Mouse (Mus musculus) lung, postnatal 0 days (tissue): ENCODE data around the gene Gadd45g. TPM values are rescaled to one million over a fixed set of nuclear protein-coding genes. Genes with fewer than 3 reads are reported as not detected.

Experiments
- ATAC-seq: fragments of 200-750 bp; cut with Nextera tagmentation; 2 replicates; pipeline ENCODE4 v1.8.0; 2017; ENCODE audit warnings: moderate library complexity
- DNase-seq: peaks from one replicate; pipeline ENCODE4 v3.0.0-alpha.2; 2016; ENCODE audit warnings: low spot score
- H3K27ac ChIP-seq: fragments of 300-500 bp; sonication (generic); 2 replicates; pipeline ENCODE4 v1.5.1; 2014; ENCODE audit warnings: antibody characterized with exemption, mild to moderate bottlenecking, low read length, mixed read lengths
- H3K27me3 ChIP-seq: fragments of 300-500 bp; sonication (generic); replicated peaks from 2 replicates; pipeline ENCODE4 v1.6.1; 2014; ENCODE audit warnings: low read length, mixed read lengths; ENCODE audit not compliant: insufficient read depth
- H3K36me3 ChIP-seq: fragments of 300-500 bp; sonication (generic); 2 replicates; pipeline ENCODE4 v1.6.1; 2014; ENCODE audit warnings: low read length, mixed read lengths; ENCODE audit not compliant: insufficient read depth
- H3K4me1 ChIP-seq: fragments of 300-500 bp; sonication (generic); 2 replicates; pipeline ENCODE4 v1.6.1; 2014; ENCODE audit warnings: antibody characterized with exemption, low read depth, low read length, mixed read lengths; ENCODE audit not compliant: insufficient read depth
- H3K4me2 ChIP-seq: fragments of 300-500 bp; sonication (generic); replicated peaks from 2 replicates; pipeline ENCODE4 v1.6.1; 2014; ENCODE audit warnings: low read depth, mild to moderate bottlenecking, low read length, moderate library complexity, mixed read lengths
- H3K4me3 ChIP-seq: fragments of 300-500 bp; sonication (generic); 2 replicates; pipeline ENCODE4 v1.5.1; 2014; ENCODE audit warnings: low read depth, low read length
- H3K9ac ChIP-seq: fragments of 300-500 bp; sonication (generic); replicated peaks from 2 replicates; pipeline ENCODE4 v1.6.1; 2014; ENCODE audit warnings: low read depth, mild to moderate bottlenecking
- H3K9me3 ChIP-seq: fragments of 300-500 bp; sonication (generic); 2 replicates; pipeline ENCODE4 v1.6.1; 2016; ENCODE audit warnings: low read length, mixed read lengths
- CTCF ChIP-seq: IDR thresholded peaks from 2 replicates; pipeline ENCODE4 v1.5.1; 2016; ENCODE audit warnings: antibody characterized with exemption, mild to moderate bottlenecking
- EP300 ChIP-seq: IDR thresholded peaks from 2 replicates; pipeline ENCODE4 v1.6.1; 2016; ENCODE audit warnings: antibody characterized with exemption, mild to moderate bottlenecking, control low read depth
- WGBS: fragments of 180-500 bp; shearing (Covaris S2); extraction: QIAGEN DNeasy Blood & Tissue Kit; methylation state at CpG from one replicate; pipeline ENCODE4 v1.1.7; 2014; 5-methylcytosine and 5-hydroxymethylcytosine counted together
- polyA plus RNA-seq: library from polyadenylated mRNA; unstranded; fragments of >200 nt; fragmentation: Nextera tagmentation; extraction: Ambion mirVana; gene quantifications from 2 replicates; pipeline ENCODE4 v1.2.1, GENCODE M21; 2015

The Gadd45g gene
- polyA plus RNA-seq, 1 experiment from 2014 or later, result 54.7 TPM

GRCm38 (mm10) chr13:51897579-51897978, 51.1 kb downstream of the Gadd45g start:
- no peak for TF ChIP-seq CTCF
- no peak for TF ChIP-seq EP300
- Histone ChIP-seq H3K4me2 (no peak overlapping the region), H3K9me3 (no peaks in the 10 kb centered on the region), H3K4me3 (no peak overlapping the region), H3K27ac (no peak overlapping the region), H3K36me3 (no peaks in the 10 kb centered on the region), H3K4me1 (peaks cover 25% of the 10 kb centered on the region), H3K9ac (no peak overlapping the region), H3K27me3 (no peaks in the 10 kb centered on the region)
- 48% methylated on average over 3 of the region's 3 CpGs for WGBS
- ATAC-seq (peak; percentile 71), DNase-seq (peak; percentile 60)

Other genes with a start within 250 kb of the Gadd45g start
- 34.2 and 41.6 TPM in 2 replicates for gene Cks2, start 201.4 kb upstream of the Gadd45g start, polyA plus RNA-seq
- 27.2 and 28.9 TPM in 2 replicates for gene Secisbp2, start 195.0 kb upstream of the Gadd45g start, polyA plus RNA-seq
- gene Sema4d, start 52.9 kb upstream of the Gadd45g start, polyA plus RNA-seq, result 4.9 and 5.7 TPM in 2 replicates